Mouse (Mus musculus) layer of hippocampus, adult 2 months (tissue): ENCODE data around the gene Anapc15. TPM values are rescaled to one million over a fixed set of nuclear protein-coding genes. Genes with fewer than 3 reads are reported as not detected.

Experiments
- DNase-seq, 2 experiments: peaks; one replicate each; pipeline ENCODE4 v3.0.0; 2022; ENCODE audit warnings: low spot score in 2 of 2
- H3K27ac ChIP-seq: fragments of 200-600 bp; 2 replicates; pipeline ENCODE4 v1.8.1; 2022
- H3K4me3 ChIP-seq: fragments of 200-600 bp; 2 replicates; pipeline ENCODE4 v1.8.1; 2022; ENCODE audit warnings: mild to moderate bottlenecking
- CTCF ChIP-seq: fragments of 200-600 bp; conservative IDR thresholded peaks from 2 replicates; pipeline ENCODE4 v1.8.1; 2022; ENCODE audit warnings: antibody characterized with exemption, mild to moderate bottlenecking, moderate library complexity
- total RNA-seq, 2 experiments: library from RNA; stranded (reverse); gene quantifications; 2 replicates each; pipeline ENCODE4 v1.2.3; 2021

Anapc15 gene
- total RNA-seq, 2 experiments from 2014 or later: 24.5 to 29.3 TPM

DNA sequence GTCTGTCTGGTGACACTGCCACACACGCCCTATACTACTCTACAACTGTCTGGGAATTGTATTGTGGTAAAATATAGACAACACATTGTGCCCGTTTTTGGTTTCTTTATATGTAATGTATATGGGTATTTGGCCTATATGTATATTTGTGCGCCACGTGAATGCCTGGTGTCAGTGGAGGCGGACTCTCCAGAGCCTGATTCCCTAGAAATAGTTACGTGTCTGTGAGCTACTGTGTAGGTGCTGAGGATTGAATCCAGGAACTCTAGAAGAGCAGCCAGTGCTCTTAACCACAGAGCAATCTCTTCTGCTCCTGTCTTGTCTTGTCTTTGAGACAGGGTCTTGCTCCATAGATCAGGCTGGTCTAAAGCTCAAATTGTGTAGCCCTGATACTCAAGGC is 22.8 kb downstream of the Anapc15 start:
- TF ChIP-seq CTCF: no peak
- Histone ChIP-seq H3K27ac (no peak overlapping the region), H3K4me3 (no peak overlapping the region)
- DNase-seq: no peak

DNA sequence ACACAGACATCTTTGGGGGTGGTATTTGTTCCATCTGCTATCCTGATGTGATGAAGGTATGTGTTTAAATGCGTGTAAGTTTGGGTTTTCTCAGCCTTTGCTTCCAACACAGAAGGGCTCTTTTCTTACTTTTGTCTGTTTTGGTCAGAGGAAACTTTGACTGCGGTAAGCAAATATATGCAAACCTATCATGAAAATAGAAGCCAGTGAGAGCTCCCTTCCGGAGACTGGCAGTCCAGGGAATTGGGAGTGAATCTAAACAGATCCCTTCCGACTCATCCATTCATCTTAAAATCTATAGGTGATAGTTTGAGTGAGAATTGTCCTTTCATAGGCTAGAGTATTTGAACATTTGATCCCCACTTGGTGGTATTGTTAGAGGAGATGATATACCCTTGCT is 24.9 kb downstream of the Anapc15 start:
- no peak overlapping the region for H3K4me3 ChIP-seq
- TF ChIP-seq CTCF: no peak
- H3K27ac ChIP-seq: no peak overlapping the region
- DNase-seq: no peak

DNA sequence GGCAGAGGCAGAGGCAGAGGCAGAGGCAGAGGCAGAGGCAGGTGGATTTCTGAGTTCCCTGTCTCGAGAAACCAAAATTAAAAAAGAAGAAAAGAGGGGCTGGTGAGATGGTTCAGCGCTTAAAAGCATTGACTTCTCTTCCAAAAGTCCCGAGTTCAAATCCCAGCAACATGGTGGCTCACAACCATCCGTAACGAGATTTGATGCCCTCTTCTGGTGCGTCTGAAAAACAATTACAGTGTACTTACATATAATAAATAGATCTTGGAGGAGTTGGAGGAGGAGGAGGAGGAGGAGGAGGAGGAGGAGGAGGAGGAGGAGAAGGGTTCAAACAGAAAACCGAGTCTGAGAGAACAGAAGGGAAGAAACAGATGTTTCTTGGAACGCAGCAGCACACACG is 32.2 kb downstream of the Anapc15 start:
- no peak for DNase-seq
- peak; percentile 34; the same call in 1 of the 2 replicates for TF ChIP-seq CTCF
- peak overlapping the region; percentile 73 for H3K4me3 ChIP-seq

DNA sequence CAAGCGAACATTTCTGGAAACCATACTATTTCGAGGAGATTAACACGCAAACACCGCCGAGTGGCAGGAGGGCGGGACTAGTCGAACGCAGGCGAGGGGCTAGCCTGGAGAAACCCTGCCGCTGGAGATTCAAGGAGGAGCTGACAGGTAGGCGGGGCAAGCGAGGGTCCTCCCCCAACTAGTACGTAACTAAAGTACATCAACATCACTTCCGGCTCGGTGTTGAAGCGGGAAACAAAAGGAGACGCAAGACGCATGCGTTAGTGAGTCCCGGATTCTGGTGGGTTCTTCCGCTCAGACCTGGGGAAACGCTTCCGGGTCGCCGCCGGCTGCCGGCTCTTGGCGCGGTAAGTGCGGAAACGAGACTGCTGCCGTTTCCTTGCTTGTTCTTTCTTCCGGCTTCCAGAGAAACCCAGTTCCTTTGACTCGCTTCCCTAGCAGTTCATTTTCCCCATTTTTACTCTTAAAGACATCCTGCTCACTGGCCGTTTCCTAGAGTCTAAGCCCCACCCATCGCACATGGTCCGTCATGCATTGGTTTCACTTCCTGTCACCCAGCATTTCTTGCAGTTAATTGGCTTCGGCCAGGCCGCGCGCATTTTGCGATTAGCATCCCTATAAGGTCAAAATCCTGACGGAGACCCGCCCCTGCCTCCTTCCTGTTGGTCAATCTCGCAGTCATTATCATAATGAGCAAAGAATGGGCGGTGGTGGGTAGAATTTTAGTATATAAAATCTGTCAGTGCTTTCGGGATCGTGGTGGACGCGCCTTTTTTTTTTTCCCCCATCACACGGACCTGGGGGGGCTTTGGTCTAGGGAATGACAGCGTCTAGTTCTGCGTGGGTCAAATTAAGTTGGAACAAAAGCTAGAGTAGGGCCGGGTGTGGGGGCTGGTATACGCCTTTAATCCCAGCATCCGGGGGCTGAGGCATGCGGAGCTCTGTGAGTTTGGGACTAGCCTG is 32.9 kb downstream of the Anapc15 start:
- no peak for TF ChIP-seq CTCF

More for the DNA sequence above, 32.2 kb downstream of the Anapc15 start:
- H3K27ac ChIP-seq: peak overlapping the region; percentile 87

DNA sequence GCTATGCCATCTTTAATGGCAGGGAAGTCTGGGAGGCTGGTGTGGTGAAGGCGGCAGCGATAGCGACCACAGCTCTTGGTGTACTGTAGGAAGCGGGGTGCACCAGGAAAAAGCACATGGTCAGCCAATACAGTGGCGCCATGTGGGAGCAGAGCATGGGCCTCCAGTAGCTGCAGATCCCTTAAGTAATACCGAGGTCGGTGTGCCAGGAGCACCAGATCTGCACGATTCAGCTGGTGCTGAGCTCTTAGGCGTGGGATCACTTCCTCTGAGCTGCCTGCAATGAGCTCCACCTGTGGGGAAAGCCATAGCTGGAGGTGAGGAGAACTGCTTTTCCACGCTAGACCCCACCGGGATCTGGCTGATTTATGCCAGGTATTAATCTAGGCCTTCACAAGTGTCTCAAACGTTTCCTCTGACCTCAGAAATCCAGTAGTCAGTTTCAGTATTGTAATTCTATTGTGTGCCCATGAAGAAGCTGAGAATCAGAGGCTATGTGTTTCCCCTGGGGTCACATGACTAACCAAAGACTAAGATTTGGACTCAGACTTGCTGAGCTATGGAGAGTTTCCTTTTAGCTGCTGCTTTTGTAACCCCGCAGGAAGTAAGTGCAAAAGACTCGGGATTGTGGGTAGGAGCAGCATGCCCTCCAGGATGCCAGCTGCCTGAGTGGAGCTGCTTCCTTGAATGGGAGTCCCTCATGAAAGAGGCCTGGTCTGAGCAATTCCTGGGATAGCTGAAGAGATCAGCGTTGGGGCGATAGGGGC is 37.0 kb downstream of the Anapc15 start:
- Histone ChIP-seq H3K27ac (no peak overlapping the region), H3K4me3 (no peak overlapping the region)
- no peak for DNase-seq
- TF ChIP-seq CTCF: no peak

More for the DNA sequence above, 32.9 kb downstream of the Anapc15 start:
- peak; percentile 95 to 98 for DNase-seq
- Histone ChIP-seq H3K27ac (peak overlapping the region; percentile 87), H3K4me3 (peak overlapping the region; percentile 73)

DNA sequence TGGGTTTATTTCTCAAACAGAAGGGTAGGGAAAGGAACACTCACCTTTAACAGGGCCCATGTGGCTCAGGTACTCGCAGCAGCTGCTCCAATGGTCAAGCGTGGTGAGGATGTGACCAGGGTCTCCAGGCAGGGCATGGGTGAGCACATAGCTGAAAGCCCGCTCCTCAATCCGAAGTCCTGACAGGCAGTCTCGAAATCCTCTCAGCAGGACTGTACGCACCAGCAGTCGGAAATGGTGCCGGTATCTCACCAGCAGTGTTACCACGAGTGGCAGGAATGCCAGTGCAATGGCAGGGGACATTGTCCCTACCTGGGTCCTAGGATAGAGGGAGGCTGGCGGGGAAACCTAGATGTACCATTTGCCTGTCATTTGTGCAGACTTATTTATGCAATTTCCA is 38.5 kb downstream of the Anapc15 start:
- DNase-seq: no peak
- Histone ChIP-seq H3K27ac (no peak overlapping the region), H3K4me3 (no peak overlapping the region)
- TF ChIP-seq CTCF: no peak

DNA sequence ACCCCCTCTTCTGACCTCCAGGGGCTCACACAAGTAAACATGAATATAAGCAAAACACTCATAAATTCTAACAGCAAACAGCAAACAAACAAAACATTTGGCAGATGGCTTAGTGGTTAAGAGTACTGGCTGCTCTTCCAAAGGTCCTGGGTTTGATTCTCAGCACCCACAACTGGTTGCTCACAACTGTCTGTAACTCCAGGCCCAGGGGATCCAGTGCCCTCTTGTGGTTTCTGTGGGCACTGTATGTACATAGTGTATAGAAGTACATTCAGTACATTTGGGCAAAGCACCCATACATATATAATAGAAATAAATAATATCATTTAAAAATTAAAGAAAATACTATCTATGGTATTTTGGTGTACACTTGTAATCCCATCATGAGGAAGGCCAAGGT is 39.3 kb downstream of the Anapc15 start:
- TF ChIP-seq CTCF: peak; percentile 47
- H3K27ac ChIP-seq: no peak overlapping the region
- no peak for DNase-seq
- H3K4me3 ChIP-seq: no peak overlapping the region

DNA sequence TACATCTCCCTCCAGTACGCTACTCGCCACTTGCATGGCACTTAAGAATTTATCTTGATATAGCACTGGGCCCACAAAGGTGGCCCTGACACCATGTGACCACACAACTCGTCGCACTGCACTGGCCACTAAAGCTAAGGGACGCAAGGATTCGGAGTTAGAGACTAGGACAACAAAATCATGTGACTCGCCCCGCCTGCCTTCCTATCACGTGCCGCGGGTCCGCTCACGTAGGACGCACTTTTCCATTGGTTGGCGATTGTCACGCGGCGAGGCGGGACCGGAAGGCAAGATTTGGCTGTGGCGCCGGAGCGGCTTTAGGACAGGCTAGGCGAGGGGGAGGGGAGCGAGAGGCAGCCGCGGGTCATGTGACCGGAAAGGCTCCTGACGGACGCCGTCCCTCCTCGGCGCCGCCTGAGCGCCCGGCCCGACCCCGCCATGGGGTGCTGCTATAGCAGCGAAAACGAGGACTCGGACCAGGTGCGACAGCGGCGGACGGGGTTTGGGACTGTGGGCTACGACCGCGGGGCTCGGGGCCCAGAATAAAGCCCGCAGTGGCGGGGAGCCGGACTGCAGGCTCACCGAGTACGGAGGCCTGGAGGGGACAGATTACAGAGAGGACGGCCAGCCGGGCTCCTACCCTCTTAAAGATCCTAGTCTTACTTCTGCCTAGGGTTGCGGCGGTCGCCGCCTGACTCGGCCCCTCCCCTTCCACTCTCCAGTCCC is 42.2 kb downstream of the Anapc15 start, which contains the start of gene Lamtor1:
Gene Lamtor1, plus strand, starts transcription at position 344 of the 726 bp plus-strand sequence.
- peak within 1 kb of the TSS; percentile 100 for H3K27ac ChIP-seq
- TF ChIP-seq CTCF: peak; percentile 46
- peak; percentile 99 for DNase-seq
- H3K4me3 ChIP-seq: peak within 1 kb of the TSS; percentile 60

DNA sequence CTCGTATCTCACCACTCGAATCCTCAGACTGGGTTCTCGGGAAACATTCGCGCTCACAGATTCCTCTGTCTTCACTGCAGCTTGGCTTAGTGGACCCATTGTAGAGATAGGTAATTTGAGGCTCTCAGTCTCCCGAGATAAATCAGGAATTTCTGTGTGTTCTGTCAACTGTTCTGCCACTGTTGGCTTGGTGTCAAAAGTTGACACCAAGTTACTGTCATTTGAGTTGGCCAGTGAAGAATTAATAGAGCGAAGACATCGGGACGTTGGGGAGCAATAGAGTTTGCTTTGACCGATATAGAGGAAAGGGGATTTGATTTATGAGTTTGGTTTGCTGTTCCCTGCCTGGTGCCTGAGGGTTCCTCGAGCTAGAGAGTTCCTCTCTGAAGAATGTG is 42.8 kb downstream of the Anapc15 start, which contains the start of gene Tomt:
Gene Tomt, minus strand, starts transcription at position 73 of the 395 bp plus-strand sequence.
- no peak for TF ChIP-seq CTCF
- DNase-seq: no peak

DNA sequence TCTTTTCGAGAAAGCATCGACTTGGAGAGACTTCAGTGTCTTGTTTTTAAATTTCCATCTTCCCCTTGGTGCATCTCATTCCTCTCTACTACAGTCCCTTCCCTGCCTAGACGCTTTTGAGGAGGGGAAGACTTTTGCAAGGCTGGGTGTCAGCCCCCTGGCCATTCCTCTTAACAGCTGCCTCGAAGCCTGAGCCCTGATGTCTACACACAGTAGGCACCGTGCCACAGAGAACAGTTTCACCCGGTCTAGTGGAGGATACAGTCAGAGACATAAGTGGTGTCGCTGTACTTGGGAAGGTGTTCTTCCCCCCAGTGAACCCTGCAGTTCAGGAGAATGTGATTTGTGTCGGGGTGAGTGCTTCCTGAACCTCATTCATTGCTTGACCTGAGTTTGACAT is 43.2 kb downstream of the Anapc15 start:
- DNase-seq: no peak
- no peak for TF ChIP-seq CTCF
- peak overlapping the region; percentile 60 for H3K4me3 ChIP-seq
- peak overlapping the region; percentile 100 for H3K27ac ChIP-seq

More for the DNA sequence above, 42.8 kb downstream of the Anapc15 start, which contains the start of gene Tomt:
- peak within 1 kb of the TSS; percentile 60 for H3K4me3 ChIP-seq
- peak within 1 kb of the TSS; percentile 100 for H3K27ac ChIP-seq

DNA sequence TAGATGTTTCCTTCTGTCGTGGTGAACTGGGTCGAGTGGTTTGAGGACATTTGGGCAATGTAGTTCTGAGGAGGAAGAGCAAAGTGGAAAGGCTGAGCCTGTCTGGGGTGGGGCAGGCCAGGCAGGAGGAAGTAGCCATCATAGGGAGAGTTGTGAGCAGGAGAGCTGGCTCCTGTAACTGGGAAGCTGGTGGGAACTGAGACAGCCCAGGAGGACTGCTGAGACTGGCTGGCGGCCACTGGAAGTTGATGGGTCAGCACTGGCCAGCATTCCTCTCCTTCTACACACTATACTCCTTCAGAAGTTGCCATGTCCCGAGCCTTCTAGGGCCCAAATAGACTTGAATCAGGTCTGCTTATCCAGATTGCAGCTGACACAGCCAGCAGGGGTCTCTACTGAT is 44.9 kb downstream of the Anapc15 start:
- DNase-seq: no peak
- TF ChIP-seq CTCF: no peak
- Histone ChIP-seq H3K27ac (peak overlapping the region; percentile 100), H3K4me3 (no peak overlapping the region)

DNA sequence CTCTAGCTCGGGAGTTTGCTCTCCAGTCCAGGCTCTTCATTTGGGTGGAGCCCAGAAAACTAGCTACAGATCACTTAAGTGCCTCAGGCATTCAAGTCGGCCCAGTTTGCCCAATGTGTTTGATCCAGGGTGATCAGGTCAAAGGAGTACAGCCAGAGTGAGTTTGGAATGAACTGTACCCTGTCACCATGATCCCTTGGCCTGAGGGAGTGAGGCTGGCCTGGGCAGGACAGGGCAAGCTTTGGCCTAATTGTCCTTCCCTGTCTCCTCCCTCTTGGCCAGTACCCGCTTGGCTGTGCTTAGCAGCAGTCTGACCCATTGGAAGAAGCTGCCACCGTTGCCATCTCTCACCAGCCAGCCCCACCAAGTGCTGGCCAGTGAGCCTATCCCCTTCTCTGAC is 46.6 kb downstream of the Anapc15 start:
- no peak for TF ChIP-seq CTCF
- H3K4me3 ChIP-seq: no peak overlapping the region
- H3K27ac ChIP-seq: peak overlapping the region; percentile 100; the same call in 1 of the 2 replicates
- DNase-seq: no peak
